Mouse (Mus musculus) A20 (cell line): ENCODE results near the gene Ccdc65.
"Not testable (repeated sequence)": the region's sequence is repeated elsewhere in the genome, so short reads cannot be mapped to it uniquely, and the experiment has no call there.

Experiments used
- DNase-seq: peaks from one replicate; pipeline ENCODE4 v3.0.0-alpha.2; 2011; ENCODE audit warnings: low read depth, low spot score

The Ccdc65 gene

DNA sequence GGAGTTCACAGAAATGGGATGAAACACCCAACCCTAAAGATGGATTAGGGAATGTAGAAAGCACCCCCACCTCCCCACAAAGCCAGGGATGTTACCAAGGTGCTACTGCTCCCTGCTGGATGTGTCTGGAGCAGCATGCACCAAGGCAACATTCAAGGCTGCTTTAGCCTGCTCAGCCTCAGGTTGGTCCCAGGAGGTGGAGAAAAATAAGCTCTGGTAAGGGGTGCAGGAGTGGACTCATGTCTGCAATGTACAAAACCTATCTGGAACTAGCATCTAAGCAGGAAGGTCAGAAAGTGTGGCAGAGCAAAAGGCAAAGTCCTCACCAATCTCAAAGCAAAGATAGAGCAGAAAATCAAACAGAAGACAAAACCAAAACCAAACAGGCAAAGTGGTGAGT is 29.9 kb downstream of the Ccdc65 start:
- no peak for DNase-seq

DNA sequence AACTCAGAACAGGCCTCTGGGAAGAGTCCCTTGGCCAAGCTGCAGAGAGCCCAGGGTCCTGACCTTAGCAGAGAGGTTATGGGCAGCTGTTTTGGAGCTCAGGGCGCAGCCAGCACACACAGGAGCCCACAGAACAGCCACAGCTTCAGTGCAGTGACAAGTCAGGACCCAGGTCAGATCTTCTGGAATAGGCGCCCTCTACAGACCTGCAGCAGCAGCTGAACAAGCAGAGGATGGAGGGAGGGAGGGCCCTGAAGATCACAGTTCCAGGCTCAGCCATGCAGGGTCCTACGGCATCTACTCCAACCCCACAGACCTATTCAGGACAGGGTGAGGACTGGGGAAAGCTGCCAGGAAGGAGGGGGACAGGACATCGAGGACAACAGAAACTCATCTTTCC is 30.8 kb downstream of the Ccdc65 start:
- no peak for DNase-seq

DNA sequence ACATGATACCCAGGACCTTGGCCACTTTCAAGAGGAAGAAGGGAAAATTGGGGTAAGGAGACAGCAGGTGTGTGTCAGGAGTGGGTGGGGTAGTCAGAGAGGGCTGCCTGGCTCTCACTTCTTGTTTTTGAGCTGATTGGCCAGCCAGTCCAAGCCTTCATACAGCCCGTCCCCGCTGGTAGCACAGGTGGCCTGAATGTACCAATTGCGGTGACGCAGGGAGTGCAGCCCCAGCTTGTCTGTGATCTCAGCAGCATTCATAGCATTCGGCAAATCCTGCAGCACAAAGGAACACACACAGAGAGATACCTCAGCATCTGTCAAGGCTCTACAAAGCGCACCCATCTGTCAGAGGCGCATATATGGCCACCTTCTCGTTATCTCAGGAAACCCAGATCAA is 32.2 kb downstream of the Ccdc65 start:
- DNase-seq = peak; percentile 87

DNA sequence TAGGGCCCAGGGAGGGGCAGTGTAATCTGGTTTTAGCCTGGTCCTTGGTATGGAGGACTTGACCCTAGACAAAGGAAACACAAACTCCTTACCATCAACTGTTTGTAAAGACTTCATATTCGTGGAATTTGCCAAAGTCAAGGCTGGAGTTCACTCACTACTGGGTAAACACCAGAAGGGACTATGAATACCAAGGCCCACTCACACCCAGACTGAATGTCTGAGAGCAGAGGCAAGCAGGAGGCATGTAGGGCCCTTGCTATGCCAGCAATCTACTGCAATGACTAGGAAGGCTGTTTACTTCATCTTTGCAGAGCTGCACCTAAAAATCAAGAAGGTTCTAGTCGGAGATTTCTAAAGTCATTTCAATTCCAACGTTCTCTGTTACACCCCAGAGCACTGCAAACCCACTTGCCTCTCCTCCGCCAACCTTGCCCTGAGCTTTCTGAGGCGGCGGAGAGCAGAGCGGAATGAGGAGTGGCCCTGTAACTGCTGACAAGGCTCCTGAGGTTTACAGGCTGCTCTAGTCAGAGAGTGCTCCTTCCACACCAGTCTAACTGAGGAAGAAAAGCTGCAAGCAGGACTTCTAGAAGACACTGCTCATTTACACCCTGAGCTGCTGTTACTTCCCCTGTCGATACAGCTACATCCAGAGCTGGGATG is 34.9 kb downstream of the Ccdc65 start:
- no peak for DNase-seq

DNA sequence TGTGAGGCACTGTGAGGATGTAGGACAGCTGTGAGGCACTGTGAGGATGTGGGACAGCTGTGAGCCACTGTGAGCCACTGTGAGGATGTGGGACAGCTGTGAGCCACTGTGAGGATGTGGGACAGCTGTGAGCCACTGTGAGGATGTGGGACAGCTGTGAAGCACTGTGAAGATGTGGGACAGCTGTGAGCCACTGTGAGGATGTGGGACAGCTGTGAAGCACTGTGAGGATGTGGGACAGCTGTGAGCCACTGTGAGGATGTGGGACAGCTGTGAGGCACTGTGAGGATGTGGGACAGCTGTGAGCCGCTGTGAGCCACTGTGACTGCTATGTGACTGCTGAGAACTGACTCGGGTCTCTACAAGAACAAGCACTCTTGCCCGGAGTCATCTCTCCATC is 35.9 kb downstream of the Ccdc65 start:
- not testable (repeated sequence) for DNase-seq

DNA sequence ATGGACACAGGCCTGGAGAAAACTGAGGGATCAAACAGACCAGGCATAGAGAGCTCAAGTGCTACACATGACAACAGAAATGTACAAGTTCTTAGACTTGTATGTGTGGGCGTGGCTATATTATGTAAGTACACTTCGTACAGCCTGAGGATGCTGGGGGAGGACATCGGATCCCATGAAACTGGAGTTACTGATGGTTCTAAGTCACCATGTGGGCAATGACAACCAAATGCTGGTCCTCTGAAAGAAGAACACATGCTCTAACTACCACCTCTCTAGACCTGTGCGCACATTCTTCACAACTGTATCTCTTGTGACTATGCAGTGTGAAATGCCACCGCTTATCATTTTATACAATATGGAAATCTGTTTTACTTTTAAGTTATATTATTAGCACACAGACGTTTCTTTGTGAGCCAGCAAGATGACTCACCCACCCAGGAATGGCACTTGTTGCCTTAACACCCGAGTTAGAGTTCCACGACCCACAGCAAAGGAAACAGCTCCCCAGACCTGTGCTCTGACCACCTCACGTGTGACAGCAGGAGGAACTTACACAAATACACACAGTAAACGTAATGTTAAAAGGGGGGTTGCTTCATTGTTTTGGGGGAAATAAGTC is 38.4 kb downstream of the Ccdc65 start:
- DNase-seq = no peak

DNA sequence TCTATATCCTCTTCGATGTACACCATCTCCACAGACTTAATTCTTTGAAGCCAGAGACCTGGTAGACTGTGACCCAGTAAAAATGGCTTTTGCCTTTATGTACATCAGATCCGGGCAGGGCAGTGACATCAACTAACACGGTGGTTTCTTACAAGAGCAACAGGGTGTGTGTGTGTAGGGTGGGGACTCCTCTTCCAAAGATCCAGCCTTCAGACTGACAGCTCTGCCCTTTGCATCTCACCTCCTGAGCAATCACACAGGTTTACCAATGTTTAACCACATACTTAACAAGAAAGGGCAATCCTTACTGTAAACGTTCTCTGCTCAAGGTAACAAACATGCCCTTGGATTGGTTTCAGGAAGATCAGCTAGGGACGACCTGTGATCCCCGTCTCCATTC is 39.3 kb downstream of the Ccdc65 start:
- no peak for DNase-seq

DNA sequence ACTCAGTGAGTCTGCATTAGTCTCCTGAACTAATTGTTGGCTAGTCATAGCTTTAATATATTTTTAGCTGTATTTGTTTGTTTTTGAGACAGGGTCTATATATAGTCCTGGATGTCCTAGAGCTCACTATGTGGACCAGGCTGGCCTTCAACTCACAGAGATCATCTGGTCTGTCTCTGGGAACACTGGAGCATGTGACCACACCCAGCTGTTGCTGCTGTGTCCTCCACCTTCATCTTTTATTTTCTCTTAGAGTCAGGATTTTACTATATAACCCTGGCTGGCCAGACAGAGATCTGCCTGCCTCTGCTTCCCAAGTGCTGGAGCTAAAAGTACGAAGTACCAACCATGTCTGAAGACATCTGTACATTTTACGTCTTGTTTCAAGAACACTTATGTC is 41.1 kb downstream of the Ccdc65 start:
- no peak for DNase-seq

DNA sequence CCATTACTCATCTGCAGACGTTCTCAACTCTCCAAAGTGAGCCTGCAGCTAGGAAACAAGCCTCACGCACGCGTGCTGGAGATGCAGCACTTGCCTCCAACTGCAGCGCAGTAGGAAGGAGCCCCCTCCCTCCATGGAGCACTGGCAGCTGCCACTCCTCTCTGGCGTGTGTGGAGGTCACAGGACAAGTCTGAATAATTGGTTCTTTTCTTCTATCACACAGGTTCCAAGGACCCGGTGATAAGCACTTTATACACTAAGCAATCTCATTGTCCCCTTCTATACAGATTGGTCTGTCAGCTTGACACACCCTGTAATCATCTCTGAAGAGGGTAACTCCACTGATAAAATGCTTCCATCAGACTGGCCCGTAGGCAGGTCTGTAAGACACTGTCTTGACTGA is 45.0 kb downstream of the Ccdc65 start:
- no peak for DNase-seq

DNA sequence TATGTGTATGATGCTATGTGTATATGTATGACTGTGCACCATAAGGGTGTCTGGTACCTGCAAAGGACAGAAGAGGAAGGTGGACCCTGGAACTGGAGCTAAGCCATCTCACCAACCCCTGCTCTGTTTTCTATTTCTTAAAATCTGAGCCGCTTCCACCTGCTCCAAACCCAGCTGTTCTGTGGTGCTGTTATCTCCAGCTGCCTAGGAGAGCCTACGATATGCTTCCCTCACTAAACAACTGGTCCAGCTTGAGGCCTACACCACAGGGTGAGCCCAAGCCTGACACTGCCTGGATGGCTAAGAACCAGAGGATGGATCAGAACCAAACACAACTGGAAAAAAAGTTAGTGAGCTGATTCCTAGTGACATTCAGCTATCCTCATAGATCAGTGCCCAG is 46.1 kb downstream of the Ccdc65 start:
- DNase-seq = no peak

DNA sequence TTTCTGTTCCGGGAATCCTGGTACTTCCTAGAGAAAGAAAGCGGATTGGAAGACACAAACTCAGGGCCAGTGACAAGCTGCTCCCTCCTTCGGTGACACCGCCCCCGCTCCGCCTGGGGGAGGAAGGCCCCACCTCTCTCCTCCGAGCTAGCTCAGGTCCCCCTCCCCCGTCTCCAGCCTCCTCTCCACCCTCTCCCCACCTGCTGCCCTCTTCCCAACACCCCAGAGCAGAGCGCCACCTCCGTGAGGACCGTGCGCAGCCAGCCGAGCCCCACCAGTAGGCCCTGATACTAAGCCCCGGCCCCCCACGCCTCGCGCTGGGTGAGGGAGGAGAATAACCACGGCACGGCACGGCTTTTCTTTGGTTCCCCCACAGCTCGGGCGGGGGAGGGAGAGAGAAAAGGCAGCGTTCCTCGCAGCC is 54.2 kb downstream of the Ccdc65 start:
- DNase-seq = peak; percentile 78

DNA sequence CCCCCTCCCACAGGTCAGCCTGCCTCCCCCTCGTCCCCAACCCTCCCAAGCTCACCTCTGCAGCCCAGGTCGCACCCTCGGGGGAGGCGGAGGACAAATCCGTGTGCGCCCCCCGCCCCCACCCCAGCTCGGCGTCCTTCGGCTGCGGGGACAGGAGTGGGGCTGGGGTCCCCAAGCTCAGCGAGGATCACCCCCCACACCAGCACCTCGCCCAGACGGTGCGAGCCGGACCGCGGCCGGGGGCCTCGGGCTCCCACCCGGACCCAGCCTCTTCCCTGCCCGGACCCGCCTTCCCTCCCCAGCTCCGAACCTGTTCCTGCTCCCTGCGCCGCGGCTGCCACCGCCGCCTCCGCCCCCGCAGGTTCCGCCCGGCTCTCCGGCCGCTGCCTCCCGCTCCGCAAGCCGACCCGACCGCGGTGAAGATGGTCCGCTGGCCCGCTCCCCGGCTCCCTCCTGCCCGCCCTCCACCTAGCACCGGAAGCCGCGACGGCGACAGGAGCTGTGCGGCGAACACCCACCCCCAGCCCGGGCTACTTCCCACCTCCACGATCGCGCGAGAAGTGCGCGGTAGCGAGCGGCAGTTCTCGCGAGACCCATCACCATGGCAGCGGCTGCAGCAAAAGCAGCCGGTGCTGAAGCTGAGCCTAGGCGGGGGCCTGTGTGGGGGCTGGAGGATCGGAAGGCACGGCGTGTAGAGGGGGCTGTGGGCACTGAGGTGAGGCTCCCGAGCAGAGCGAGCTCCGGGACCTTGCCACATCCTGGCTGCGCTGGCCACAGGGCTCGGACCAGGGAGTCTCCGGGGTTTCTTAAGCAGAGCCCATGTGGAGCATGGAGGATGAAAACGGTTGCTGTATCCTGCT is 54.9 kb downstream of the Ccdc65 start, which contains the start of gene Arf3:
Arf3 (minus strand) TSS at position 545 of the 860 bp plus-strand sequence.
- peak; percentile 97 for DNase-seq

DNA sequence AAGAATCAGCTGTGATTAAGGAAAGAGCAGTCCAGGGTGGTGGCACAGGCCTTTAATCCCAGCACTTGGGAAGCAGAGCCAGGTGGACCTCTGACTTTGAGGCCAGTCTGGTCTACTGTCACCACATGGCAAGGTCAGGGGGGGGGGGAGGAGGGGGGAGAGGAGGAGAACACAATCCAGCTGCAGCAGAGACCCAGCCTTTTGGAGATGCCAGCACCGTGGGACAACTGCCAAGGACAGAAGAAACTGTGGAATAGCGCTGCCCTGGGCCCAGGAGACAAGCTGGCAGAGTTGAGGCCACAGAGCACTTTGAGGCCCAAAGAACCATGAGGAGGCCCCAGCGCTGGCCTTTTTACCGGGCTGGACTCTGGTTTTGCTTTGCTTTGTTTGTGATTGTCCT is 57.9 kb downstream of the Ccdc65 start:
- DNase-seq = no peak

DNA sequence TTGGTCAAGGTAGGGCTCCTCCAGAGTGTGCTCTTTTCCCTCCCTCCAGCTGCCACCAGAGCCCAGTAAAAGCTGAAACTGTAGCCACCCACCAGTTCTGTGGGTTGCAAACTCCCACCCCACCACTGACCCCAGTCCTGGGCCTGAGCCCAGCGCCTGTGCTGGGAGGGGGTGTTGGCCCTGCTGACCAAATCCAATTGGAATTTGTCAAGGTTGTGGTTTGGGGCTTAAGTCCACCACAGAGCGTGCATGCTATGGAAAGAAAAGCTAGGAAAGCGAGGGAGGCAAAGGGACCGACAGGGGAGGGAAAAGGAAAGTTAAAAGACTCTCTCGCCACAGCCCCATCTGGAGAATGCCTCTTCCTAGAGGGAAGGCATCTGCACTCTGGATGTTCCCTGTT is 60.3 kb downstream of the Ccdc65 start:
- DNase-seq = no peak

DNA sequence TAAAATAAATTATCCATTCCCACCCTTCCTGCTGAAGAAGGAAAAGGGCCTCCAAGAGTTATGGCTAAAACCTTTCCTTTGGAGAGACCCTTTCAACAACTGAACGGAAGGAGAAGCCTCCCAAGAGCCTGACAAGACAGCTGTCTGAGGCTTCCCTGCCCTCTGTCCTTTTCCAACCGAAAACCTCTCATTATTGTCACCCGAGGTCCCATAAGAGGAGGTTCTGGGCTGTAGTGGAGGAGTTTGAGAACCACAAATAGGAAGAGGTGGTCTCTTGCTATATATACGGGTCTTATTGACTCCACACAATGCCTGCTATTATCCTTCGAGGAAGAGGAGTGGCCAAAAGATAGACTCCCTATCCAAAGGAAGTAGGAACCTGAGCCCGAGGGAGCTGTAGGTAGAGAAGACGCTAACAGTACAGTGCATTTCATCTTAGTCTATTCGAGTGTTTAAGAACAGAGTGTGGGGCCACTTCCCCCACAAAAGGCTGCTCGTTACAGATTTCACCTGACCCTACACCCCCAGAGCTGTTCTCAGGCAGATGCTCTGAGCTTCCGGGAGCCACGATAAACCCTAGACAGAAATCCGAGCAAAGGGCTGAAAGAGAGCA is 63.9 kb downstream of the Ccdc65 start:
- no peak for DNase-seq

DNA sequence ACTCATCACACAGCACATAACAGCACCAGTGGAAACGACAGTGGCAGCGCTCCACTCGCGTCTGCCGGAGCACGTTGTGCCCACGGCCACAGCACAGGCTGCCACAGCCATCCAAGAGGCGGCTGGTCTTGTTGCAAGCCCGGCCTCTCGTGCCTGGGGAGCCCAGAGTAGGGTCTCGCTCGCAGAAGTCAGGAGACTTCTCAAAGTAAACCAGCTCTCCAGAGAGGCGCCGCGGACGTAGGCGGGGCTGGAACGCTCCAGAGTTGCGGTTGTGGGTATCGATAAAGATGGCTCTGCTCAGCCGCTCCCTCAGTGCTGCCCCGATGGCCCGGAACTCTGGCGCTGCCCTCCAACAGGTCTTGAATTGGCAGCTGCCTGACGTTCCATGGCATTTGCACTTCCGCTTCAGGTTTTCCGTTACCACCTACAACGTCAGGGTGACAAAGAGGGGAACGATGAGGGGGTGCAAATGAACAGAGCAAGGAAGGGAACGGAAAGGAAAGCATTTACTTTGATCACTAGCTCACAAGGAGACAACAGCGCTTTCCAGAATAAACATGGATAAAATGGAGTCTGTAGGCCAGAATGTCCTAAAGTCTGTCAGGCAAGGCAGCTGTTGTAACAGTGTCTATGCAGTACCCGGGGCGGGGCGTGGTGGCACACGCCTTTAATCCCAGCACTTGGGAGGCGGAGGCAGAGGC is 64.7 kb downstream of the Ccdc65 start:
- DNase-seq = peak; percentile 30
